Mouse (Mus musculus): Measurements from ENCODE around the gene Lmx1a. TPM values are rescaled to one million over a fixed set of nuclear protein-coding genes. Genes with fewer than 3 reads are reported as not detected.

The Lmx1a gene
- total RNA-seq, 2 experiments from 2014 or later, result 0.08 TPM; not detected in 1

- peak; percentile 26 to 62 for DNase-seq (ENCODE audit: low spot score in 2 of 2)
Observed at GRCm38 (mm10) chr1:167781787-167782484, 92.9 kb downstream of the Lmx1a start.

DNA sequence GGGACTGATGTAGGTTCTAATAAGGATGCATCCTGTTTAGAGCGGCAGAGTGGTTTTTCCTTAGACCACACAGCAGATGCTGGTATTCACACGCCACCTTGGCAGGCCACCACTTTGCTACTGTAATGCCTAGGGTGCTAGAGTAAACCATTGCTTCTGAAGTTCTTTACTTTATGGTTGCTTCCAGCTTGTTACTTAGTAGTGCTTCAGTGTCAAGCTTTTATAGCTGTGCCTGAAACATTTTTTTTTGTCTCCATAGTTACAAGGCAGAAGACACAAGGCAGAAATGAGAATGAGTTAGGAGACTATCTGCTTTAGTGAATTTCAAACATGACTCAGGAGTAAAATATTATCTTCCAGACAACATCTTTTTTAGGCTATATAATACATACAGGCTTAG is 95.0 kb downstream of the Lmx1a start:
- no peak for DNase-seq (ENCODE audit: low spot score in 2 of 2)

GRCm38 (mm10) chr1:167788684-167789413 is 99.8 kb downstream of the Lmx1a start:
- no peak for DNase-seq (ENCODE audit: low spot score in 2 of 2)

GRCm38 (mm10) chr1:167789448-167789847 is 100.4 kb downstream of the Lmx1a start:
- no peak for DNase-seq (ENCODE audit: low spot score in 2 of 2)

- no peak for DNase-seq (ENCODE audit: low spot score in 2 of 2)
Observed at GRCm38 (mm10) chr1:167790688-167791087, 101.7 kb downstream of the Lmx1a start.

GRCm38 (mm10) chr1:167791221-167791620 is 102.2 kb downstream of the Lmx1a start:
- DNase-seq (ENCODE audit: low spot score in 2 of 2), result no peak

DNA sequence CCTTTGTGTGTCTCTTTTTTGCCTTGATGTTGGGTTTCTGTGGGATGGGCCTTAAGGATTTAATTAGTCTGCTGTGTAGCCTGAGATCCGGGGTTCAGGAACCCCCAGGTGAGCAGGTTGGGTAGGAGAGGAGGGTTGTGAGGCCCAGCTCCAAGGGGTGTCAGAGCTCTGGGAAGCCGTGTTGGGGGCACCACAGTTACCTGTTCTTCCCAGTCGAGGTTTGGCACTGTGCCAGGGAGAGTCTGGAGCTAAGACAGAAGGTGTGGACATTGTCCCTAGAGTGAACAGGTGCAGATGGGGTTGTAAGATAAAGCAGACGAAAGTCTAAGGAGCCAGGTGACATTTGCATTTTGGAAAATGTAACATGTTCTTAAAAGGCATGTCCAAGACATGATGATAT is 112.9 kb downstream of the Lmx1a start:
- no peak for DNase-seq (ENCODE audit: low spot score in 2 of 2)

GRCm38 (mm10) chr1:167802510-167803271 is 113.7 kb downstream of the Lmx1a start:
- no peak for DNase-seq (ENCODE audit: low spot score in 2 of 2)

- DNase-seq (ENCODE audit: low spot score in 2 of 2), result no peak
Observed at GRCm38 (mm10) chr1:167803351-167803981, 114.4 kb downstream of the Lmx1a start.

- no peak for DNase-seq (ENCODE audit: low spot score in 2 of 2)
Observed at GRCm38 (mm10) chr1:167804836-167805235, 115.8 kb downstream of the Lmx1a start.

GRCm38 (mm10) chr1:167811141-167811540 is 122.1 kb downstream of the Lmx1a start:
- DNase-seq (ENCODE audit: low spot score in 2 of 2), result no peak

GRCm38 (mm10) chr1:167815166-167815565 is 126.1 kb downstream of the Lmx1a start:
- no peak for DNase-seq (ENCODE audit: low spot score in 2 of 2)

DNA sequence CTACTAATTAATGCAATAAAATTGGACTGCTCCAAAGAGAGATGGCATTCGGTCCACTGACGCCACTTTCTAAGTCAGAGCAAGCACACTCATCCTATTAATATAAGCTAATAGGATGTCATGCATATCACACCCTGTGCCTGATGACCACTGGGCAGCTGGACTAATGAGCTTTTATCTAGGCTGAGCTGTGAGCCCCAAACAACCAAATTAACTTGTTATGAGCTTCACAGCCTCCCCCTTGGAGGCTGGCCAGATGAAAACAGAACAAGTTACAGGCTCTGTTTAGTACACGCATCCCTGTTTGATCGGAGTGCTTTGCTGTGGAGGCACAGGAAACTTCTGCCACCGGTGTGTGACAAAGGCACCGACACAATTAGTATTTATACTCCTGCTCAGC is 128.0 kb downstream of the Lmx1a start:
- no peak for DNase-seq (ENCODE audit: low spot score in 2 of 2)

GRCm38 (mm10) chr1:167817616-167818015 is 128.6 kb downstream of the Lmx1a start:
- no peak for DNase-seq (ENCODE audit: low spot score in 2 of 2)

DNA sequence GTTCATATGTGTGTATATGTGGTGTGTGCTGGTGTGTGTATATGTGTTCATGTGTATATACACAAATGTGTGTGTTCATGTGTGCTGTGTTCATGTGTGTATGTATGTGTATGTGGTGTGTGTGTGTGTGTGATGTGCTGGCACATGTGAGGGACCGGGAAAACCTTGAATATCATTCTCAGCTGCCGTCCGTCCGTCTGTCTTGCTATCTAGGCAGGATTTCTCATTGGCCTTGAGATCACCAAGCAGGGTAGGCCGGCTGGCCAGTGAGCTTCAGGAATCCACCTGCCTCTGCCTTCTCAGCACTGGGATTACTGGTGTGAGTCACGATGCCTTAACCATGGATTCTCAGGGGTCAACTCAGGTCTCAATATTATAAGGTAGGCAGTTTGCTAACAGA is 131.0 kb downstream of the Lmx1a start:
- DNase-seq (ENCODE audit: low spot score in 2 of 2), result no peak

DNA sequence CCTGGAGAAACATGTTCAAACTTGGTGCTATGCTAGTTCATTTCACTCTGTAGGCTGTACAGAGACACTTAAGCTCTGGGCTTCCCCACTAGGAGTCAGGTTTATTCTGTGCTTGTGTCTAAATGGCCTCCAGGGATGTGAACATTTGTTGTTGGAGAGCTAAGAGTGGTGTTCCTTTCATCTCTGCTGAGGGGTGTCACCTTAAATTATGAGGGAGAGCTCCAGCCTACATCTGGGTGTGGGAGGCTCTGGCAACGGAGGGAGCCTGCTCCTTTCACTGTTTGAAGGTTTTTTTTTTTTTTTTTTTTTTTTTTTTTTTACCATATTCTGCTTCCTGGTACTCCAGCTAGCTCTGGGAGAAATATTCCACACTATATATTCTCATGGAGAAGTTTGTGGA is 132.1 kb downstream of the Lmx1a start:
- no peak for DNase-seq (ENCODE audit: low spot score in 2 of 2)

DNA sequence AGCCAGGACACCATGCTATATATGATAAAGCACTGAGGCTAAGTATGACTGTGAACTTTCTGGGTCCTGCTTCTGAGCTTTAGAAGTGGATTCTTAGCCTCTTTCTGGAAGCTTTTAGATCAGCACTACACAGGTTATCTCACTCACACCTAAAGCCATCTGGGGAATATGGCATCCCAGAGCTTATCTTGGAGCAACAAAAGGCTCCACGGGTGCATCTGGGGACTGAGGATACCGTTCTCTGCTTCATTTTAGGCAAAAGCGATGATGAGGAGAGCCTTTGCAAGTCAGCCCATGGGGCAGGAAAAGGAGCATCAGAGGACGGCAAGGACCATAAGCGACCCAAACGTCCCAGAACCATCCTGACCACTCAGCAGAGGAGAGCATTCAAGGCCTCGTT is 141.3 kb downstream of the Lmx1a start:
- no peak for DNase-seq (ENCODE audit: low spot score in 2 of 2)

- no peak for DNase-seq (ENCODE audit: low spot score in 2 of 2)
Observed at GRCm38 (mm10) chr1:167831601-167832000, 142.6 kb downstream of the Lmx1a start.

DNA sequence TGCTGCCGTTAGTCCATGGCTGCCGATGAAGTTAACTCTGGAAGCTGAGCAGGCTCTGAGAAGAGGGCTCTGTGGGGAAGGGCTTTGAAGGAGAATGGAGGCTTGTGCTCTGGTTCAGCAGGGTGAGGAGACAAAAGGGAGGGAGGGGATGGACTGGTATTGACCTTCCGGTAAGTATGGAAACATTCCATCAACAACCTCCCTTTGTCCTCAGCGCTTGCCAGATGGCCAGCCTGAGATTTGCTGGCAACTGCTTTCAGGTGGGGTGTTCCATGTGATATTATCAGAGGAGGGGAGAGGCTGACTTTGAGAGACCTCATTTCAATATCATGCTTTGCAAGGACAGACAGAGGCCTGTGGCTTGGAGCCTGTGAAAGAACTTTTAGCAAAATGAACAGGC is 165.8 kb downstream of the Lmx1a start:
- DNase-seq (ENCODE audit: low spot score in 2 of 2), result no peak

DNA sequence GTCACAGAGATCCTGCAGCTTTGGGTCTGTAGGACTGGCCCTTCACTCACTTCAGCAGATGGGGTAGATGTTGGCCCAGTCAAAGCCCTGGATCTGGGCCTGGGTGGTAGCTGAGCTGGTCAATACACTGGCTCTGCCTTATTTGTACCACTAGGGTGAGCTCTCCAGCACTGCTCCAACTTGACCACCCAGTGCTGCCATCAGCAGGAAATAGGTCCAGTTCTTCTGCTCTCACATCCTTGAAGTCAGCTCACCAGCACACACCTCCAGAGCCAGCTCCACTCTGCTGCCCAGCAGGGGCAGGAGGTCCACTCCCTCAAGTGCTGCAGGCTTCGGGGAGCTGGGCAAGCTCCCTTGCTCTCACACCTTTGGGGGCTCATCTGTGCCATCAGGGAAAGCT is 183.0 kb downstream of the Lmx1a start:
- no peak for DNase-seq (ENCODE audit: low spot score in 2 of 2)

DNA sequence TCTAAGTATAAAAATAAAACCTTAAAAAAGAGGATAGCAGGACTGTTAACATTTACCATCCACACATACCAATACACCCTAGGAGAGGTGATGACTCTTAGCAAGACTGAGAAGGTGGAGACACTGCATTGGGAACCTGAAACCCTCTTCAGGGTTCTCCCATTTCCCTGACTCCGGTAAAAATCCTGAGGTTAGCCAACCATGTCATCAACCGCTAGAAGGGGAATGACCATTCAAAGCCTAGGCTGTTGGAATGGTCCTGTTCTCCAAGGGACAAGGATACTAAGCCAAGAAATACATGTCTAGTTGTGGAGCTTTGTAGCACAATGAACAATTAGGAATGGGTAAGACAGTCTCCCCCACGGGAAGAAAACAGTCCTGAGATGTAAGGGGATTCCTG is 185.1 kb downstream of the Lmx1a start:
- no peak for DNase-seq (ENCODE audit: low spot score in 2 of 2)

- DNase-seq (ENCODE audit: low spot score in 2 of 2), result no peak
Observed at GRCm38 (mm10) chr1:167877931-167878330, 188.9 kb downstream of the Lmx1a start.
